Mouse (Mus musculus) small intestine, adult 2 months (tissue): Measurements from ENCODE around the gene Asna1. TPM values are rescaled to one million over a fixed set of nuclear protein-coding genes. Genes with fewer than 3 reads are reported as not detected.

ENCODE experiments used
- H3K27ac ChIP-seq: fragments of 200-500 bp; 2 replicates; pipeline ENCODE4 v1.5.1; 2012; ENCODE audit warnings: low read depth, low read length, control low read depth, inconsistent platforms; ENCODE audit not compliant: insufficient read depth
- H3K27me3 ChIP-seq: fragments of 200-500 bp; 2 replicates; pipeline ENCODE4 v1.6.1; 2012; ENCODE audit warnings: mild to moderate bottlenecking, moderate library complexity, low read length, inconsistent platforms; ENCODE audit not compliant: control insufficient read depth, insufficient read depth
- H3K36me3 ChIP-seq: fragments of 200-500 bp; 2 replicates; pipeline ENCODE4 v1.6.1; 2012; ENCODE audit warnings: mild to moderate bottlenecking, low read length, control low read depth, inconsistent platforms; ENCODE audit not compliant: control insufficient read depth, insufficient read depth
- H3K4me1 ChIP-seq: fragments of 200-500 bp; 2 replicates; pipeline ENCODE4 v1.6.1; 2012; ENCODE audit warnings: low read length, inconsistent platforms, mixed read lengths; ENCODE audit not compliant: control insufficient read depth, insufficient read depth, insufficient read length
- H3K4me3 ChIP-seq: fragments of 200-500 bp; 2 replicates; pipeline ENCODE4 v1.5.1; 2012; ENCODE audit warnings: low read depth, mild to moderate bottlenecking, control low read depth, inconsistent platforms, low read length, moderate library complexity
- CTCF ChIP-seq: fragments of 200-500 bp; IDR thresholded peaks from 2 replicates; pipeline ENCODE4 v1.5.1; 2012; ENCODE audit warnings: low read depth, mild to moderate bottlenecking, control low read depth, inconsistent platforms, low read length, moderate library complexity, mixed read lengths; ENCODE audit not compliant: insufficient replicate concordance, insufficient read length; ENCODE audit errors: extremely low read depth
- POLR2A ChIP-seq: fragments of 200-500 bp; IDR thresholded peaks from 2 replicates; pipeline ENCODE4 v1.6.1; 2012; ENCODE audit warnings: low read depth, mild to moderate bottlenecking, control low read depth, inconsistent platforms, low read length, moderate library complexity
- WGBS: fragments of 180-500 bp; shearing (Covaris S2); methylation state at CpG from one replicate; pipeline ENCODE4 v1.1.7; 2018; 5-methylcytosine and 5-hydroxymethylcytosine counted together
- polyA plus RNA-seq: library from polyadenylated mRNA; depleted of rRNA; stranded (reverse); fragments of >200 nt; gene quantifications from 2 replicates; pipeline ENCODE4 v1.2.3, GENCODE M21; 2012; rRNA removed

Gene Asna1
- polyA plus RNA-seq, 1 experiment: 128 TPM

DNA sequence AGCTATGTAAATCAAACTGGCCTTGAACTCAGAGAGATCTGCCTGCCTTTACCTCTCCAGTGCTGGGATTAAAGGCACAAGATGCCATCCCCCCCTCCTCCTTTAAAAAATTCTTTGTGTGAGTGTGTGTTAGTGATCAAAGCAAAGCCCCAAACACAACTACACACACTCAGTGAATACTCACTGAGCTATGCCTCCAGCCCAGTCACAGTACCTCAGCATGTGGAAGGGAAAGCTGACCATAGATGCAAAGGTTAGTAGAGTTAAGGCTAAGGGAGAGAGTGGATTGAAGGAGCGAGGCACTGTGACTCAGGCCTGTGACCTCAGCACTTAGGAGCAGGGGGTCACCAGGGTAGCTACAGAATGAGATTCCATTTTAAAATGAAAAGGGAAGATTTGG, 52.0 kb downstream of the Asna1 start:
- no peaks in the 10 kb centered on the region for H3K27me3 ChIP-seq
- peaks cover 11% of the 10 kb centered on the region for H3K36me3 ChIP-seq
- H3K27ac ChIP-seq: no peak overlapping the region
- 92% methylated on average over 1 of the region's 1 CpGs for WGBS
- H3K4me3 ChIP-seq: no peak overlapping the region
- H3K4me1 ChIP-seq: peaks cover 13% of the 10 kb centered on the region
- TF ChIP-seq POLR2A: no peak
- TF ChIP-seq CTCF: no peak

DNA sequence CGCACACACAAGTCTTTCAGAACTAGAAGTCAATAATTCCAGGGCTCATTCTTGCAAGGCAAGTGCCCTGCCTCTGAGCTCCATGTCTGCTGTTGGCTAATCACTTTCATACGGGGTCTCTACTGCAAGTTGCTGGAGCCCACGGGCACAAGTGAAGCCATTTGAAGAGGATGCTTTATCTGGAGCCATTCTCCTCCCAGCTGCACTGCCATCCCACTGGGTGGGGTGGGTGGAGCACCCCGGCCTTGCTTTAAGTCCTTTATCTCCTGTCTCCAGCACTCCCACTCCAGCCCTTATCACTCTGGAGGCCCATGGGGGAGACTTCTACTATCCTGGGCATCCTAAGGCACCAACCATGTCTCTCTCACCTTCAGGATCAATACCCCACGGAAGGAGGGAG, 54.2 kb downstream of the Asna1 start:
- H3K36me3 ChIP-seq: peaks cover 11% of the 10 kb centered on the region
- no peak for TF ChIP-seq CTCF
- no peak for TF ChIP-seq POLR2A
- no peaks in the 10 kb centered on the region for H3K27me3 ChIP-seq
- no peak overlapping the region for H3K4me3 ChIP-seq
- 56% methylated on average over 5 of the region's 5 CpGs for WGBS
- peaks cover 16% of the 10 kb centered on the region for H3K4me1 ChIP-seq
- H3K27ac ChIP-seq: no peak overlapping the region

DNA sequence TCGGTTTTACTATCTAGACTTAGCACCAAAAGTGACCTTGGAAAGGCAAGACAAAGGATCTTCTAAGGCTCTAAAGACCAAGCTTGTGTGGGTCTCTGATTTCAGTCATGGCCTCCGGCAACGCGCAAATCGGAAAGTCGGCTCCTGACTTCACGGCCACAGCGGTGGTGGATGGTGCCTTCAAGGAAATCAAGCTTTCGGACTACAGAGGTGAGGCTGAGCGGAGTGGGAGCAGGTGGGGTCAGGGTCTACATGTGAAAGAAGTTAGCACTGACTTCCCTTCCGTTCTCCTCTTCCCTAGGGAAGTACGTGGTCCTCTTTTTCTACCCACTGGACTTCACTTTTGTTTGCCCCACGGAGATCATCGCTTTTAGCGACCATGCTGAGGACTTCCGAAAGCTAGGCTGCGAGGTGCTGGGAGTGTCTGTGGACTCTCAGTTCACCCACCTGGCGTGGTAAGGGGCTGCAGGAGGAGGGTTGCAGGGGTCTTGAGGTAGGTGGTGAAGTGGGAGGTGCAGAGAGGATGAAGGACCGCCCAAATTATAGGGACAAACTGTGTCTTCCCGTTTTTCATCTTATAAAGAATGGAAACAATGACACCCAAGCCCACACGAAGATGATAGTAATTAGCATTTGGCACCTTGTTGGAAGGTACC, 54.8 kb downstream of the Asna1 start:
- Histone ChIP-seq H3K4me1 (peaks cover 18% of the 10 kb centered on the region), H3K27ac (peak overlapping the region; percentile 77), H3K27me3 (no peaks in the 10 kb centered on the region), H3K36me3 (peaks cover 11% of the 10 kb centered on the region), H3K4me3 (peak overlapping the region; percentile 70)
- TF ChIP-seq POLR2A: no peak
- no peak for TF ChIP-seq CTCF
- 5% methylated on average over 21 of the region's 21 CpGs for WGBS

DNA sequence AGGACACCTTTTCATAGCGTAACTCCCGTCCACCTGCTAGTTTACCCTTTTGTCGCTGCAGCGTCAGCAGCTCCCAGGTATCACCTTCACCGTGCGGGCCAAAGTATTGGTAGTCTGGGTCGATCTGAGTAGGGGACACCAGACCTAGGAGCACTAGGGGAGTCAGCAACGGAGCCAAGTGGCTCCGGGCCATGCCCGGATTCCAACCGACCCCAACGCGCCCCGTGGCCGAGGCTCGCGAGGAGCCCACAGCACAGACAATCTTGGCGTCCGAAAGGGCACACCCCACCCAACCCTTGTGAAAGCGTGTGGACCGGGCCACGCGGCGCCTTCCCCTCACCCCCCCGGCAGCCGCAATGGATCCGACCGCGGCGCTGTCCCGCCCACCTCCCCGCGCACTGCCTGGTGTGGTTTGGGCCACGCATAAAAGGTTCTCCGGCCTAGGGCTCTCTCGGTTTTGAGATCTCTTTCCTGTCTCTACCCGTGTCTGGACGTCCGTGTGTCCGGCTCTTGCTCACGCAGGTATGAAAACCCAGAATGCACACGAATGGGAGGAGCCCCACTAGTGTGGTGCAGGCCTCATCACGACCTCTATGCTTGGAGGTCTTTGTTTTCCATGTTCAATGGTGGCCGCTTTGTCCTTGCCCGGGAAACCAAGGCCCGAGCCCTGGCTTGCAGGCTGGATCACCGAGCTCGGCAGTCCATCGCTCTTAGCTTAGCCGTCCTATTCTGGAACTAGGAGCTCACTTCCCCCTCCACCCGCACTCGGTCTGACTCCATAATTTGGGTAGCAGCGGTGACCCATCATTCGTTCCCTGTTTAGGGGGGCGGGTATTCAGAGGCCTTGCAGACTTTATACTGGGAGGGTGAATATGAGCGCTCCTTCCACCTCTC, 55.6 kb downstream of the Asna1 start, which contains the start of the genes Gm49661, Prdx2 and Rnaseh2a:
Gene Gm49661 (minus strand): TSS at position 193 of the 894 bp plus-strand sequence.
Gene Prdx2 (plus strand): TSS at position 347 of the 894 bp plus-strand sequence.
Gene Rnaseh2a (minus strand): TSS at position 527 of the 894 bp plus-strand sequence.
- peak within 1 kb of the TSS; percentile 70 for H3K4me3 ChIP-seq
- WGBS: under 1% methylated on average over 56 of the region's 56 CpGs
- TF ChIP-seq POLR2A (peak; percentile 93), CTCF (no peak)
- H3K27ac ChIP-seq: peak within 1 kb of the TSS; percentile 77
- H3K4me1 ChIP-seq: peaks cover 17% of the 10 kb centered on the region
- H3K27me3 ChIP-seq: no peaks in the 10 kb centered on the region
- peaks cover 11% of the 10 kb centered on the region for H3K36me3 ChIP-seq

DNA sequence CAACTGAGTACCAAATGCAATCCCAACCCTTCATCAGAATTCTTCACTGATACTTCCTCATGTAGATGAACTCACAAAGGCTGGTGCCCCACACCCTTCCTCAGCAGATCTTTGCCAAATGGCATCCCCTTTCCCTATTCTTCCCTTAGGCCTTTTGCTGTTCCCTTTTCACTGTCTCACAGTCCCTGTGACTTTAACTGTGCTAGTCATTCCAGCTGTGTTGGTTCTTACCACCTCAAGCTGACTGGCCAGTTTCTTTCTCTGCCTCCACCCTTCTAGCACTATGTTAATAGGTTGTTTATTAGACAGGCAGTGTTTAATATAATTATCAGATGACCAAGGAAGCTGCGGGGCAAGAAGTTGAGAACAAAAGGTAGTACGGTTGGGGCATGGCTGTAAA, 56.4 kb downstream of the Asna1 start:
- Histone ChIP-seq H3K27me3 (no peaks in the 10 kb centered on the region), H3K4me1 (peaks cover 17% of the 10 kb centered on the region), H3K27ac (peak overlapping the region; percentile 77), H3K4me3 (peak overlapping the region; percentile 70; the same call in 1 of the 2 replicates), H3K36me3 (peaks cover 11% of the 10 kb centered on the region)
- TF ChIP-seq CTCF (no peak), POLR2A (no peak)
- whole genome bisulfite sequencing: 3% methylated on average over 2 of the region's 2 CpGs

Other genes with a start within 250 kb of the Asna1 start
- gene Nfix, start 224.9 kb downstream of the Asna1 start, polyA plus RNA-seq: 22.3 and 26.1 TPM in 2 replicates
- 0.98 and 2.1 TPM in 2 replicates for gene Dand5, start 202.5 kb downstream of the Asna1 start, polyA plus RNA-seq
- gene Gadd45gip1, start 193.8 kb downstream of the Asna1 start, polyA plus RNA-seq: 50.5 and 64.1 TPM in 2 replicates
- gene Rad23a, start 184.6 kb downstream of the Asna1 start, polyA plus RNA-seq: 26.4 and 47.5 TPM in 2 replicates
- 82.6 and 120 TPM in 2 replicates for gene Calr, start 178.3 kb downstream of the Asna1 start, polyA plus RNA-seq
- 20.2 and 29.1 TPM in 2 replicates for gene Farsa, start 168.3 kb downstream of the Asna1 start, polyA plus RNA-seq
- 0.60 and 2.1 TPM in 2 replicates for gene Syce2, start 153.2 kb downstream of the Asna1 start, polyA plus RNA-seq
- 32.5 and 53.2 TPM in 2 replicates for gene Gcdh, start 131.4 kb downstream of the Asna1 start, polyA plus RNA-seq
- gene Klf1, start 123.4 kb downstream of the Asna1 start, polyA plus RNA-seq: 0.30 and 0.38 TPM in 2 replicates
- 4.1 and 5.9 TPM in 2 replicates for gene Dnase2a, start 116.7 kb downstream of the Asna1 start, polyA plus RNA-seq
- gene Mast1, start 87.9 kb downstream of the Asna1 start, polyA plus RNA-seq: 0.50 and 0.71 TPM in 2 replicates
- 0.15 TPM in 1 of 2 replicates, not detected in the other for gene Rtbdn, start 78.3 kb downstream of the Asna1 start, polyA plus RNA-seq
- gene Gm49661, start 55.8 kb downstream of the Asna1 start, polyA plus RNA-seq: 3.2 TPM in 1 of 2 replicates, not detected in the other
- gene Prdx2, start 55.7 kb downstream of the Asna1 start, polyA plus RNA-seq: 70.6 and 141 TPM in 2 replicates
- gene Rnaseh2a, start 55.5 kb downstream of the Asna1 start, polyA plus RNA-seq: 14.5 and 29.1 TPM in 2 replicates
- gene Junb, start 46.6 kb downstream of the Asna1 start, polyA plus RNA-seq: 122 and 329 TPM in 2 replicates
- 26.3 and 56.9 TPM in 2 replicates for gene Hook2, start 34.7 kb downstream of the Asna1 start, polyA plus RNA-seq
- 0.33 TPM in 1 of 2 replicates, not detected in the other for gene Best2, start 10.8 kb downstream of the Asna1 start, polyA plus RNA-seq
- gene Trir, start 1.5 kb upstream of the Asna1 start, polyA plus RNA-seq: 82.6 and 135 TPM in 2 replicates
- 19.8 and 32.0 TPM in 2 replicates for gene Tnpo2, start 11.6 kb upstream of the Asna1 start, polyA plus RNA-seq
- 36.4 and 52.5 TPM in 2 replicates for gene Fbxw9, start 34.8 kb upstream of the Asna1 start, polyA plus RNA-seq
- 1.4 TPM in 1 of 2 replicates, not detected in the other for gene Gm5741, start 42.7 kb upstream of the Asna1 start, polyA plus RNA-seq
- gene Dhps, start 46.5 kb upstream of the Asna1 start, polyA plus RNA-seq: 34.8 and 47.2 TPM in 2 replicates
- gene Wdr83os, start 55.5 kb upstream of the Asna1 start, polyA plus RNA-seq: 66.0 and 79.1 TPM in 2 replicates
- gene Wdr83, start 56.0 kb upstream of the Asna1 start, polyA plus RNA-seq: 13.4 and 26.8 TPM in 2 replicates
- gene Man2b1, start 58.0 kb upstream of the Asna1 start, polyA plus RNA-seq: 28.8 and 38.1 TPM in 2 replicates
- gene Zfp791, start 97.8 kb upstream of the Asna1 start, polyA plus RNA-seq: 0.11 and 0.96 TPM in 2 replicates
- gene Cks1brt, start 126.6 kb upstream of the Asna1 start, polyA plus RNA-seq: not detected in 2 replicates
- gene Olfr371, start 200.7 kb upstream of the Asna1 start, polyA plus RNA-seq: not detected in 2 replicates